Mouse (Mus musculus) MEL (cell line): ENCODE measurements around the gene Fam69a. TPM values are rescaled to one million over a fixed set of nuclear protein-coding genes. Genes with fewer than 3 reads are reported as not detected.
A peak's percentile ranks its signal among the peaks of the same experiment; 100 is the strongest.

Source experiments
- DNase-seq: peaks from one replicate; pipeline ENCODE4 v3.0.0; 2011; ENCODE audit warnings: low read depth, low spot score
- H3K27ac ChIP-seq: 2 replicates; pipeline ENCODE4 v1.5.1; 2012; ENCODE audit warnings: low read depth, mild to moderate bottlenecking, control low read depth, low read length, moderate library complexity; ENCODE audit not compliant: control insufficient read depth
- H3K27me3 ChIP-seq, 2 experiments: fragments of 150-350 bp in 1 of 2; sonication (generic) in 1 of 2; 2 replicates each; pipeline ENCODE4 v1.6.1; 2012; ENCODE audit warnings: low read length in 2 of 2, mild to moderate bottlenecking in 2 of 2, improper control_type of control experiment in 1 of 2, moderate library complexity in 1 of 2; ENCODE audit not compliant: insufficient read depth in 2 of 2, control insufficient read depth in 1 of 2
- H3K36me3 ChIP-seq, 2 experiments: 2 replicates each; pipeline ENCODE4 v1.6.1; 2012 to 2014; ENCODE audit warnings: low read length in 2 of 2, improper control_type of control experiment in 1 of 2, inconsistent platforms in 1 of 2, mild to moderate bottlenecking in 1 of 2; ENCODE audit not compliant: insufficient read depth in 2 of 2, control insufficient read depth in 1 of 2
- H3K4me1 ChIP-seq, 2 experiments: fragments of 150-350 bp in 1 of 2; sonication (generic) in 1 of 2; 2 replicates each; pipeline ENCODE4 v1.6.1; 2012; ENCODE audit warnings: low read length in 2 of 2, improper control_type of control experiment in 1 of 2, mild to moderate bottlenecking in 1 of 2; ENCODE audit not compliant: insufficient read depth in 2 of 2, control insufficient read depth in 1 of 2
- H3K4me3 ChIP-seq, 2 experiments: fragments of 150-350 bp in 1 of 2; sonication (generic) in 1 of 2; 2 replicates each; pipeline ENCODE4 v1.5.1; 2012; ENCODE audit warnings: low read depth in 2 of 2, low read length in 2 of 2, mild to moderate bottlenecking in 2 of 2, moderate library complexity in 2 of 2, control low read depth in 1 of 2, improper control_type of control experiment in 1 of 2; ENCODE audit not compliant: control insufficient read depth in 1 of 2, insufficient read depth in 1 of 2
- H3K79me2 ChIP-seq: 2 replicates; pipeline ENCODE4 v1.6.1; 2012; ENCODE audit warnings: mild to moderate bottlenecking, low read length, moderate library complexity; ENCODE audit not compliant: control insufficient read depth, poor library complexity, insufficient read depth
- H3K9ac ChIP-seq: 2 replicates; pipeline ENCODE4 v1.6.1; 2012; ENCODE audit warnings: low read depth, mild to moderate bottlenecking, control low read depth, low read length, moderate library complexity; ENCODE audit not compliant: control insufficient read depth, poor library complexity, severe bottlenecking
- H3K9me3 ChIP-seq: fragments of 150-350 bp; sonication (generic); replicated peaks from 2 replicates; pipeline ENCODE4 v1.6.1; 2012; ENCODE audit warnings: mild to moderate bottlenecking, low read length, improper control_type of control experiment, moderate library complexity; ENCODE audit not compliant: insufficient read depth
- BHLHE40 ChIP-seq: IDR thresholded peaks from 2 replicates; pipeline ENCODE4 v1.6.1; 2012; ENCODE audit warnings: low read depth, mild to moderate bottlenecking, inconsistent platforms, low read length, improper control_type of control experiment, borderline replicate concordance
- CHD1 ChIP-seq: IDR thresholded peaks from 2 replicates; pipeline ENCODE4 v1.6.1; 2012; ENCODE audit warnings: low read depth, mild to moderate bottlenecking, inconsistent platforms, low read length, improper control_type of control experiment
- CHD2 ChIP-seq: IDR thresholded peaks from 2 replicates; pipeline ENCODE4 v1.6.1; 2011; ENCODE audit warnings: low read length, improper control_type of control experiment
- ELF1 ChIP-seq: IDR thresholded peaks from 2 replicates; pipeline ENCODE4 v1.6.1; 2014; ENCODE audit warnings: low read depth, mild to moderate bottlenecking, inconsistent platforms, low read length, improper control_type of control experiment, moderate library complexity
- EP300 ChIP-seq, 2 experiments: IDR thresholded peaks; 2 replicates each; pipeline ENCODE4 v1.6.1; 2011; ENCODE audit warnings: improper control_type of control experiment in 2 of 2, low read length in 2 of 2, low read depth in 1 of 2, mild to moderate bottlenecking in 1 of 2
- ETS1 ChIP-seq: IDR thresholded peaks from 2 replicates; pipeline ENCODE4 v1.6.1; 2012; ENCODE audit warnings: low read depth, mild to moderate bottlenecking, inconsistent platforms, low read length, improper control_type of control experiment, moderate library complexity
- GATA1 ChIP-seq: IDR thresholded peaks from 2 replicates; pipeline ENCODE4 v1.6.1; 2011; ENCODE audit warnings: low read depth, low read length, improper control_type of control experiment
- HCFC1 ChIP-seq: IDR thresholded peaks from 2 replicates; pipeline ENCODE4 v1.6.1; 2012; ENCODE audit warnings: low read depth, mild to moderate bottlenecking, inconsistent platforms, low read length, improper control_type of control experiment, moderate library complexity
- JUND ChIP-seq: IDR thresholded peaks from 2 replicates; pipeline ENCODE4 v1.6.1; 2011; ENCODE audit warnings: low read depth, mild to moderate bottlenecking, improper control_type of control experiment, low read length
- KAT2A ChIP-seq: conservative IDR thresholded peaks from 2 replicates; pipeline ENCODE4 v1.6.1; 2012; ENCODE audit warnings: low read depth, low read length, improper control_type of control experiment, inconsistent platforms
- MAX ChIP-seq: IDR thresholded peaks from 2 replicates; pipeline ENCODE4 v1.6.1; 2011; ENCODE audit warnings: low read length, improper control_type of control experiment
- MEF2A ChIP-seq: IDR thresholded peaks from 2 replicates; pipeline ENCODE4 v1.6.1; 2014; ENCODE audit warnings: low read depth, mild to moderate bottlenecking, inconsistent platforms, low read length, improper control_type of control experiment; ENCODE audit not compliant: poor library complexity, insufficient replicate concordance, severe bottlenecking; ENCODE audit errors: extremely low read depth
- MXI1 ChIP-seq: IDR thresholded peaks from 2 replicates; pipeline ENCODE4 v1.6.1; 2011; ENCODE audit warnings: mild to moderate bottlenecking, low read depth, low read length, improper control_type of control experiment
- NELFE ChIP-seq: IDR thresholded peaks from 2 replicates; pipeline ENCODE4 v1.6.1; 2011; ENCODE audit warnings: low read depth, low read length, improper control_type of control experiment
- POLR2A ChIP-seq, 2 experiments: IDR thresholded peaks; 2 replicates each; pipeline ENCODE4 v1.6.1; 2011 to 2012; ENCODE audit warnings: low read length in 2 of 2, mild to moderate bottlenecking in 2 of 2, control low read depth in 1 of 2, improper control_type of control experiment in 1 of 2, low read depth in 1 of 2, moderate library complexity in 1 of 2; ENCODE audit not compliant: control insufficient read depth in 1 of 2, insufficient read depth in 1 of 2, poor library complexity in 1 of 2
- POLR2AphosphoS2 ChIP-seq: IDR thresholded peaks from 2 replicates; pipeline ENCODE4 v1.6.1; 2011; ENCODE audit warnings: low read length, improper control_type of control experiment
- POLR2AphosphoS5 ChIP-seq: IDR thresholded peaks from 2 replicates; pipeline ENCODE4 v1.6.1; 2012; ENCODE audit warnings: low read depth, borderline replicate concordance, mild to moderate bottlenecking, inconsistent platforms, low read length, moderate library complexity, mixed read lengths
- RCOR1 ChIP-seq: IDR thresholded peaks from 2 replicates; pipeline ENCODE4 v1.6.1; 2012; ENCODE audit warnings: low read depth, mild to moderate bottlenecking, inconsistent platforms, low read length, improper control_type of control experiment
- SIN3A ChIP-seq: IDR thresholded peaks from 2 replicates; pipeline ENCODE4 v1.6.1; 2012; ENCODE audit warnings: low read length, improper control_type of control experiment, inconsistent platforms
- SMC3 ChIP-seq: IDR thresholded peaks from 2 replicates; pipeline ENCODE4 v1.6.1; 2011; ENCODE audit warnings: low read depth, low read length, improper control_type of control experiment
- TAL1 ChIP-seq: IDR thresholded peaks from 2 replicates; pipeline ENCODE4 v1.6.1; 2012; ENCODE audit warnings: mild to moderate bottlenecking, inconsistent platforms, low read length, moderate library complexity, mixed read lengths
- TBP ChIP-seq: IDR thresholded peaks from 2 replicates; pipeline ENCODE4 v1.8.0; 2011; ENCODE audit warnings: low read depth, low read length, improper control_type of control experiment
- UBTF ChIP-seq: IDR thresholded peaks from 2 replicates; pipeline ENCODE4 v1.6.1; 2012; ENCODE audit warnings: low read depth, mild to moderate bottlenecking, inconsistent platforms, low read length, improper control_type of control experiment, moderate library complexity, borderline replicate concordance; ENCODE audit not compliant: insufficient read depth
- USF1 ChIP-seq: IDR thresholded peaks from 2 replicates; pipeline ENCODE4 v1.6.1; 2014; ENCODE audit warnings: low read depth, mild to moderate bottlenecking, inconsistent platforms, low read length, improper control_type of control experiment, moderate library complexity
- USF2 ChIP-seq, 2 experiments: IDR thresholded peaks; 2 replicates each; pipeline ENCODE4 v1.6.1; 2011 to 2012; ENCODE audit warnings: improper control_type of control experiment in 2 of 2, low read length in 2 of 2, borderline replicate concordance in 1 of 2, inconsistent platforms in 1 of 2, low read depth in 1 of 2, mild to moderate bottlenecking in 1 of 2; ENCODE audit not compliant: insufficient read depth in 1 of 2
- ZKSCAN1 ChIP-seq: IDR thresholded peaks from 2 replicates; pipeline ENCODE4 v1.6.1; 2012; ENCODE audit warnings: low read depth, mild to moderate bottlenecking, inconsistent platforms, low read length, improper control_type of control experiment, moderate library complexity
- ZNF384 ChIP-seq: IDR thresholded peaks from 2 replicates; pipeline ENCODE4 v1.6.1; 2012; ENCODE audit warnings: low read depth, mild to moderate bottlenecking, inconsistent platforms, low read length, improper control_type of control experiment
- polyA plus RNA-seq, 2 experiments: library from polyadenylated mRNA; stranded (reverse) in 1 of 2; unstranded in 1 of 2; fragments of >175 nt in 1 of 2; fragments of >200 nt in 1 of 2; gene quantifications; 2 replicates each; pipeline versions ENCODE4 v1.2.1 to v1.2.4; 2012; ENCODE audit warnings: low replicate concordance in 2 of 2, low read depth in 1 of 2; ENCODE audit not compliant: insufficient read length in 2 of 2, insufficient read depth in 1 of 2, missing spikeins in 1 of 2
- total RNA-seq: library from RNA; depleted of rRNA; stranded (reverse); fragments of 300-350 nt; gene quantifications from 2 replicates; pipeline ENCODE4 v1.2.3, GENCODE M21; 2012

The Fam69a gene
- total and polyA plus RNA-seq, 3 experiments: 8.5 to 10.6 TPM; not detected in 1

- TF ChIP-seq JUND (no peak), BHLHE40 (no peak)
Observed at GRCm38 (mm10) chr5:107995936-107996335, 9.1 kb upstream of the Fam69a start (continued).

- TF ChIP-seq POLR2AphosphoS2 (no peak), USF2 (IDR thresholded peaks at IDR 0.05; ENCODE audit: borderline replicate concordance in 1 of 2, insufficient read depth in 1 of 2, low read depth in 1 of 2, low read length in 2 of 2) (no peak), MXI1 (peak; percentile 13; the same call in 1 of the 2 replicates), RCOR1 (no peak), KAT2A (no peak), ETS1 (no peak), SMC3 (no peak), SIN3A (no peak), TBP (0 out of 2 replicates have a peak, but pooled peaks have one; percentile 13), POLR2A (IDR thresholded peaks at IDR 0.05; ENCODE audit: control insufficient read depth in 1 of 2, insufficient read depth in 1 of 2, low read depth in 1 of 2, low read length in 2 of 2, poor library complexity in 1 of 2) (no peak), GATA1 (no peak), NELFE (no peak), HCFC1 (no peak), TAL1 (no peak), JUND (0 out of 2 replicates have a peak, but pooled peaks have one; percentile 14), EP300 (IDR thresholded peaks at IDR 0.05; ENCODE audit: low read depth in 1 of 2, low read length in 2 of 2) (no peak), UBTF (no peak), CHD1 (no peak), ZNF384 (no peak), CHD2 (no peak), MEF2A (no peak), POLR2AphosphoS5 (no peak), ZKSCAN1 (no peak), ELF1 (no peak), MAX (no peak), USF1 (no peak)
- Histone ChIP-seq H3K4me3 (peak overlapping the region; percentile 65 to 92), H3K4me1 (peaks cover 2 to 8% of the 10 kb centered on the region in 2 experiments), H3K36me3 (peaks cover 0 to 13% of the 10 kb centered on the region in 2 experiments; a peak in 2 of 4 replicates), H3K79me2 (peaks cover 3% of the 10 kb centered on the region; the same call in 1 of the 2 replicates), H3K9me3 (no peaks in the 10 kb centered on the region), H3K9ac (peak overlapping the region; percentile 64), H3K27ac (peak overlapping the region; percentile 65), H3K27me3 (no peaks in the 10 kb centered on the region)
- DNase-seq: peak; percentile 84
Observed at GRCm38 (mm10) chr5:107987835-107988251, 958 bp upstream of the Fam69a start.
